Mouse (Mus musculus) liver, postnatal 0 days (tissue): ENCODE measurements around the gene Cyb5rl. TPM values are rescaled to one million over a fixed set of nuclear protein-coding genes. Genes with fewer than 3 reads are reported as not detected.

Experiments used
- ATAC-seq: fragments of 200-750 bp; cut with Nextera tagmentation; 2 replicates; pipeline ENCODE4 v1.8.0; 2017; ENCODE audit warnings: mild to moderate bottlenecking, moderate library complexity
- DNase-seq: peaks from one replicate; pipeline ENCODE4 v3.0.0-alpha.2; 2016
- H3K27ac ChIP-seq: fragments of 300-500 bp; sonication (generic); 2 replicates; pipeline ENCODE4 v1.5.1; 2014; ENCODE audit warnings: antibody characterized with exemption, moderate library complexity, mild to moderate bottlenecking, low read depth
- H3K27me3 ChIP-seq: fragments of 300-500 bp; sonication (generic); 2 replicates; pipeline ENCODE4 v1.6.1; 2014; ENCODE audit warnings: low read length, control low read depth, mixed read lengths; ENCODE audit not compliant: insufficient read depth
- H3K36me3 ChIP-seq: fragments of 300-500 bp; sonication (generic); replicated peaks from 2 replicates; pipeline ENCODE4 v1.6.1; 2014; ENCODE audit warnings: mild to moderate bottlenecking, control low read depth, low read length, moderate library complexity, mixed read lengths; ENCODE audit not compliant: insufficient read depth
- H3K4me1 ChIP-seq: fragments of 300-500 bp; sonication (generic); 2 replicates; pipeline ENCODE4 v1.6.1; 2014; ENCODE audit warnings: antibody characterized with exemption, mild to moderate bottlenecking, control low read depth; ENCODE audit not compliant: insufficient read depth
- H3K4me2 ChIP-seq: fragments of 300-500 bp; sonication (generic); 2 replicates; pipeline ENCODE4 v1.6.1; 2014; ENCODE audit warnings: low read depth, mild to moderate bottlenecking, low read length, moderate library complexity, mixed read lengths
- H3K4me3 ChIP-seq: fragments of 300-500 bp; sonication (generic); 2 replicates; pipeline ENCODE4 v1.5.1; 2014; ENCODE audit warnings: low read depth, low read length
- H3K9ac ChIP-seq: fragments of 300-500 bp; sonication (generic); replicated peaks from 2 replicates; pipeline ENCODE4 v1.6.1; 2014; ENCODE audit warnings: mild to moderate bottlenecking, moderate library complexity
- H3K9me3 ChIP-seq: fragments of 300-500 bp; sonication (generic); 2 replicates; pipeline ENCODE4 v1.6.1; 2016; ENCODE audit warnings: mild to moderate bottlenecking, control low read depth, low read length, mixed read lengths
- CTCF ChIP-seq: sonication (generic); IDR thresholded peaks from 2 replicates; pipeline ENCODE4 v1.5.1; 2016; ENCODE audit warnings: antibody characterized with exemption, low read depth
- EP300 ChIP-seq: IDR thresholded peaks from 2 replicates; pipeline ENCODE4 v1.6.1; 2016; ENCODE audit warnings: antibody characterized with exemption, low read depth, mild to moderate bottlenecking
- WGBS: fragments of 180-500 bp; shearing (Covaris S2); extraction: QIAGEN DNeasy Blood & Tissue Kit; methylation state at CpG from one replicate; pipeline ENCODE4 v1.1.7; 2014; ENCODE audit not compliant: insufficient replicate concordance; 5-methylcytosine and 5-hydroxymethylcytosine counted together
- polyA plus RNA-seq: library from polyadenylated mRNA; unstranded; fragments of >200 nt; fragmentation: Nextera tagmentation; extraction: Ambion mirVana; gene quantifications from 2 replicates; pipeline ENCODE4 v1.2.1, GENCODE M21; 2015

The Cyb5rl gene
- polyA plus RNA-seq, 1 experiment from 2014 or later, result 3.1 TPM

- H3K4me3 ChIP-seq, result no peak overlapping the region
- H3K27ac ChIP-seq, result no peak overlapping the region
- no peaks in the 10 kb centered on the region for H3K27me3 ChIP-seq
- H3K9ac ChIP-seq, result no peak overlapping the region
- WGBS, result 84% methylated on average over 3 of the region's 3 CpGs
- peaks cover 6% of the 10 kb centered on the region for H3K36me3 ChIP-seq
- DNase-seq, result no peak
- H3K4me1 ChIP-seq, result no peaks in the 10 kb centered on the region
- TF ChIP-seq EP300, result no peak
- TF ChIP-seq CTCF, result no peak
- no peaks in the 10 kb centered on the region for H3K9me3 ChIP-seq
- no peak overlapping the region for H3K4me2 ChIP-seq
- no peak for ATAC-seq
Measured at GRCm38 (mm10) chr4:107134891-107135290, 68.1 kb downstream of the Cyb5rl start.

GRCm38 (mm10) chr4:107135663-107136062, 68.9 kb downstream of the Cyb5rl start:
- Histone ChIP-seq H3K4me3 (no peak overlapping the region), H3K27ac (no peak overlapping the region), H3K9ac (no peak overlapping the region), H3K27me3 (no peaks in the 10 kb centered on the region), H3K4me1 (0 out of 2 replicates have a peak, but pooled peaks cover 2% of the 10 kb centered on the region), H3K36me3 (peaks cover 6% of the 10 kb centered on the region), H3K4me2 (no peak overlapping the region), H3K9me3 (no peaks in the 10 kb centered on the region)
- TF ChIP-seq EP300 (no peak), CTCF (no peak)
- WGBS, result 61% methylated on average over 5 of the region's 5 CpGs
- ATAC-seq (no peak), DNase-seq (no peak)

- no peak overlapping the region for H3K27ac ChIP-seq
- WGBS, result 60% methylated on average over 3 of the region's 3 CpGs
- ATAC-seq (no peak), DNase-seq (no peak)
- H3K4me3 ChIP-seq, result no peak overlapping the region
- H3K9me3 ChIP-seq, result no peaks in the 10 kb centered on the region
- no peaks in the 10 kb centered on the region for H3K27me3 ChIP-seq
- H3K9ac ChIP-seq, result no peak overlapping the region
- no peak overlapping the region for H3K4me2 ChIP-seq
- 0 out of 2 replicates have a peak, but pooled peaks cover 2% of the 10 kb centered on the region for H3K4me1 ChIP-seq
- peaks cover 6% of the 10 kb centered on the region for H3K36me3 ChIP-seq
- TF ChIP-seq CTCF (no peak), EP300 (no peak)
Measured at GRCm38 (mm10) chr4:107136531-107136930, 69.7 kb downstream of the Cyb5rl start.

Other genes with a start within 250 kb of the Cyb5rl start
- gene Ssbp3, start 156.3 kb upstream of the Cyb5rl start, polyA plus RNA-seq, result 22.8 and 26.8 TPM in 2 replicates
- 36.2 and 38.6 TPM in 2 replicates for gene Mrpl37, start 120 bp upstream of the Cyb5rl start, polyA plus RNA-seq
- not detected in 2 replicates for gene Cdcp2, start 29.9 kb downstream of the Cyb5rl start, polyA plus RNA-seq
- gene Tmem59, start 111.4 kb downstream of the Cyb5rl start, polyA plus RNA-seq, result 282 and 296 TPM in 2 replicates
- 12.7 TPM in 2 replicates for gene Tceanc2, start 112.1 kb downstream of the Cyb5rl start, polyA plus RNA-seq
- gene Ldlrad1, start 142.2 kb downstream of the Cyb5rl start, polyA plus RNA-seq, result not detected in 2 replicates
- gene Lrrc42, start 186.5 kb downstream of the Cyb5rl start, polyA plus RNA-seq, result 15.0 and 15.9 TPM in 2 replicates
- gene Hspb11, start 186.6 kb downstream of the Cyb5rl start, polyA plus RNA-seq, result 17.4 and 18.1 TPM in 2 replicates
- 6.0 and 10.3 TPM in 2 replicates for gene Dio1, start 240.2 kb downstream of the Cyb5rl start, polyA plus RNA-seq
- gene Yipf1, start 247.4 kb downstream of the Cyb5rl start, polyA plus RNA-seq, result 35.8 and 35.9 TPM in 2 replicates